In genomic region chr13:91605043-91605840, GRCm38 (mm10) we compare ENCODE assay signal across 22 mouse cellular contexts.
DNase-seq lines count a peak whose midpoint lies in the region; ATAC-seq and TF ChIP-seq lines count a peak whose summit lies in the region.
"Had no signal": no experiment of that assay in that cellular context is flagged by ENCODE, and none has a peak within 500 bp of the region (broad histone marks: within the 10 kb centered on the region; RNA-seq: fewer than 3 reads in every experiment).

No protein-coding gene starts in this region.

- 0 out of 2 replicates have a peak, but pooled peaks cover 3% of the 10 kb centered on the region for H3K4me1 ChIP-seq in hindbrain, embryonic 15.5 days (replicated peaks)
- H3K4me1 ChIP-seq in hindbrain, embryonic 11.5 days (replicated peaks; ENCODE audit: control insufficient read depth, insufficient read depth, low read length) = no peaks in the 10 kb centered on the region
- no peaks in the 10 kb centered on the region for H3K4me1 ChIP-seq in hindbrain, postnatal 0 days (ENCODE audit: insufficient read depth, low read length)
- H3K4me1 ChIP-seq: forebrain, embryonic 10.5 days; heart, embryonic 15.5 days; limb, embryonic 13.5 days; liver, embryonic 12.5 days; midbrain, embryonic 12.5 days had no signal

- H3K4me2 ChIP-seq in hindbrain, embryonic 15.5 days = no peak overlapping the region
- H3K4me2 ChIP-seq in hindbrain, embryonic 11.5 days (replicated peaks; ENCODE audit: low read depth, low read length) = no peak overlapping the region
- H3K4me2 ChIP-seq in hindbrain, postnatal 0 days (ENCODE audit: low read depth, low read length) = no peak overlapping the region
- H3K4me2 ChIP-seq: heart, embryonic 15.5 days; limb, embryonic 13.5 days; liver, embryonic 12.5 days; midbrain, embryonic 12.5 days had no signal

- no peak for TF ChIP-seq CTCF in hindbrain, postnatal 0 days (IDR thresholded peaks at IDR 0.05; ENCODE audit: low read depth)

- H3K4me3 ChIP-seq in hindbrain, embryonic 15.5 days = no peak overlapping the region
- H3K4me3 ChIP-seq in hindbrain, embryonic 11.5 days (ENCODE audit: low read depth, low read length) = no peak overlapping the region
- H3K4me3 ChIP-seq in hindbrain, postnatal 0 days (ENCODE audit: low read length) = no peak overlapping the region
- H3K4me3 ChIP-seq: forebrain, embryonic 10.5 days; heart, embryonic 15.5 days; limb, embryonic 13.5 days; liver, embryonic 12.5 days; midbrain, embryonic 12.5 days had no signal

- WGBS in hindbrain, embryonic 15.5 days = 53% methylated on average over 7 of the region's 7 CpGs
- WGBS in hindbrain, embryonic 11.5 days = 92% methylated on average over 7 of the region's 7 CpGs
- WGBS in hindbrain, postnatal 0 days = 46% methylated on average over 7 of the region's 7 CpGs

- peak; percentile 77 for ATAC-seq in hindbrain, embryonic 15.5 days (ENCODE audit: low FRiP score, low read depth)
- ATAC-seq in hindbrain, embryonic 11.5 days (ENCODE audit: low FRiP score) = no peak
- ATAC-seq in hindbrain, postnatal 0 days = peak; percentile 91
- ATAC-seq: intestine, embryonic 16.5 days; liver, embryonic 12.5 days had no signal

- DNase-seq in cerebellum, postnatal 10 days = peak; percentile 68 to 72
- DNase-seq in cerebellum, postnatal 4 days (ENCODE audit: low spot score in 2 of 2) = no peak
- DNase-seq in hindbrain, embryonic 11.5 days (ENCODE audit: low spot score) = no peak
- peak; percentile 35 for DNase-seq in brain, adult 2 months (ENCODE audit: low read depth, low spot score)
- peak; percentile 69 for DNase-seq in hindbrain, postnatal 0 days (ENCODE audit: low spot score)
- DNase-seq in thymus, postnatal 0 days (ENCODE audit: low spot score) = no peak
- no peak for DNase-seq in kidney, postnatal 14 days
- DNase-seq: gastrocnemius, postnatal 36 days; heart, postnatal 36 days; kidney, postnatal 36 days; layer of hippocampus, postnatal 36 days; lung, adult 18-20 months; lung, postnatal 10 days; right cerebral cortex, postnatal 14 days; spleen, adult 18-20 months had no signal

- no peaks in the 10 kb centered on the region for H3K27me3 ChIP-seq in hindbrain, embryonic 15.5 days
- no peaks in the 10 kb centered on the region for H3K27me3 ChIP-seq in hindbrain, embryonic 11.5 days (ENCODE audit: control insufficient read depth, insufficient read depth, low read length)
- H3K27me3 ChIP-seq in hindbrain, postnatal 0 days (ENCODE audit: insufficient read depth, low read length) = no peaks in the 10 kb centered on the region
- H3K27me3 ChIP-seq: heart, embryonic 15.5 days; limb, embryonic 13.5 days; liver, embryonic 12.5 days; midbrain, embryonic 12.5 days had no signal

- H3K36me3 ChIP-seq in hindbrain, embryonic 15.5 days = no peaks in the 10 kb centered on the region
- no peaks in the 10 kb centered on the region for H3K36me3 ChIP-seq in hindbrain, embryonic 11.5 days (ENCODE audit: control insufficient read depth, insufficient read depth, low read length)
- no peaks in the 10 kb centered on the region for H3K36me3 ChIP-seq in hindbrain, postnatal 0 days (ENCODE audit: insufficient read depth, low read length)
- H3K36me3 ChIP-seq: heart, embryonic 15.5 days; liver, embryonic 12.5 days; midbrain, embryonic 12.5 days had no signal

- no peaks in the 10 kb centered on the region for H3K9me3 ChIP-seq in hindbrain, embryonic 15.5 days
- H3K9me3 ChIP-seq in hindbrain, embryonic 11.5 days (ENCODE audit: control insufficient read depth, low read length) = no peaks in the 10 kb centered on the region
- H3K9me3 ChIP-seq in hindbrain, postnatal 0 days (ENCODE audit: low read length) = peaks cover 2% of the 10 kb centered on the region; the same call in 1 of the 2 replicates
- H3K9me3 ChIP-seq: forebrain, embryonic 10.5 days; heart, embryonic 15.5 days; liver, embryonic 12.5 days; midbrain, embryonic 12.5 days had no signal

- 0 out of 2 replicates have a peak overlapping the region, but pooled peaks have one; percentile 15 for H3K27ac ChIP-seq in hindbrain, embryonic 15.5 days (replicated peaks)
- no peak overlapping the region for H3K27ac ChIP-seq in hindbrain, embryonic 11.5 days (ENCODE audit: low read depth, low read length)
- H3K27ac ChIP-seq in hindbrain, postnatal 0 days = no peak overlapping the region
- H3K27ac ChIP-seq: forebrain, embryonic 10.5 days; heart, embryonic 15.5 days; limb, embryonic 13.5 days; liver, embryonic 12.5 days; midbrain, embryonic 12.5 days had no signal

- H3K9ac ChIP-seq in hindbrain, embryonic 15.5 days = no peak overlapping the region
- H3K9ac ChIP-seq in hindbrain, embryonic 11.5 days (ENCODE audit: low read depth, low read length) = no peak overlapping the region
- H3K9ac ChIP-seq in hindbrain, postnatal 0 days (replicated peaks; ENCODE audit: low read length) = no peak overlapping the region
- H3K9ac ChIP-seq: heart, embryonic 15.5 days; limb, embryonic 13.5 days; liver, embryonic 12.5 days; midbrain, embryonic 12.5 days had no signal

Comparison
In these comparisons a context has a peak if more than half of its experiments do, and no peak if none do; other contexts are left out.
1. DNase-seq: peak in cerebellum, postnatal 10 days (2 of 2), brain, adult 2 months (single experiment) and hindbrain, postnatal 0 days (single experiment); none in cerebellum, postnatal 4 days (0 of 2), hindbrain, embryonic 11.5 days (single experiment), thymus, postnatal 0 days (single experiment) and kidney, postnatal 14 days (single experiment).